Mouse (Mus musculus): ENCODE measurements at regions not wholly inside any gene's neighbourhood (a gene's known extent, or its start where the extent isn't known, plus 50 kb on each side); places are given as distances from the start of the nearest gene placed in this dataset.

DNA sequence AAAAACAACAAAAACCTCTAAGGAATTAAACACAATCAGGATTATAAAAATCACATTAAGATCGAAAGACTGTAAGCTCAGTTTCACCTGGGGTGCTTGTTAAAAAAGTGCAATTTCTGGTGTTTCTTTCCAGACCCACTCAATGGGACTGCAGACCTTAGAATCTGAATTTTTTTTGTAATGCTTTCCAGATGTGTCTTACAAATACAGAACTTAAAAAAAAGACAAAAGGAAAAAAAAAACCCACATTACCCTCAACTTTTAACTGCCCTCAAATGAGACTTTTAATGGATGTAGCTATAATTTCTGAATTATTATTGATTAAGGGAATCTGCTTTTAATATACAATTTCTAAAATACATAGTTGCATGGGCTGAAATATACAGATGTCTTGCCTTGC lies 401.2 kb upstream of the Frg1 start:
- H3K4me3 ChIP-seq (ENCODE audit: low read depth, low read length): no peak overlapping the region
- no peaks in the 10 kb centered on the region for H3K27me3 ChIP-seq (ENCODE audit: control insufficient read depth, insufficient read depth, low read length)
- no peaks in the 10 kb centered on the region for H3K9me3 ChIP-seq (replicated peaks; ENCODE audit: control insufficient read depth, low read length)
- H3K27ac ChIP-seq (ENCODE audit: low read depth, low read length): no peak overlapping the region
- H3K4me2 ChIP-seq: no peak overlapping the region
- H3K9ac ChIP-seq (ENCODE audit: low read depth, low read length): no peak overlapping the region
- H3K36me3 ChIP-seq (ENCODE audit: control insufficient read depth, insufficient read depth, low read length): no peaks in the 10 kb centered on the region
- H3K4me1 ChIP-seq (ENCODE audit: control insufficient read depth, insufficient read depth, low read length): no peaks in the 10 kb centered on the region
- ATAC-seq (replicated peaks; ENCODE audit: insufficient number of reproducible peaks, low FRiP score, low TSS enrichment): no peak
- 77% methylated on average over 1 of the region's 1 CpGs for WGBS (ENCODE audit: insufficient replicate concordance)

DNA sequence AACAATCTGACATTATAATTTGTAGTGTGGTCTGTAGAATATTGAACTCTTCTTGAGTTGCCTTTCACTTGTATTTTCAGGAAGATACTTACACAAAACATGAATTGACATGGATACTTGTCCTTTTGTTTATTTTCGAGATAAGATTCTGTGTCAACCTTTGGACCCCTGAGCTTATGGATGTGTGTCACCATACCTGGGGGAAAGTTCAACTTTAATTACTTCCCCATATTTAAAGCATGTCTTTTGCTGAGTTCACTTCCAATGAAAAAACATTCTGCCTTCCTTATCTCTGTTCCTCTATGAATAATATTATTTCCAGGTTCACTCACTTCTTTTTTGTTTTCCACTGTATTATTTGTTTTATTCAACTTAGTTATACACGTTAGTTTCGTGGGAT lies 398.4 kb upstream of the Frg1 start:
- no peak overlapping the region for H3K4me3 ChIP-seq (ENCODE audit: low read depth, low read length)
- H3K4me2 ChIP-seq: no peak overlapping the region
- ATAC-seq (replicated peaks; ENCODE audit: insufficient number of reproducible peaks, low FRiP score, low TSS enrichment): no peak
- no peaks in the 10 kb centered on the region for H3K27me3 ChIP-seq (ENCODE audit: control insufficient read depth, insufficient read depth, low read length)
- no peaks in the 10 kb centered on the region for H3K4me1 ChIP-seq (ENCODE audit: control insufficient read depth, insufficient read depth, low read length)
- H3K27ac ChIP-seq (ENCODE audit: low read depth, low read length): no peak overlapping the region
- no peak overlapping the region for H3K9ac ChIP-seq (ENCODE audit: low read depth, low read length)
- 78% methylated on average over 3 of the region's 3 CpGs for WGBS (ENCODE audit: insufficient replicate concordance)
- H3K9me3 ChIP-seq (replicated peaks; ENCODE audit: control insufficient read depth, low read length): no peaks in the 10 kb centered on the region
- H3K36me3 ChIP-seq (ENCODE audit: control insufficient read depth, insufficient read depth, low read length): no peaks in the 10 kb centered on the region

DNA sequence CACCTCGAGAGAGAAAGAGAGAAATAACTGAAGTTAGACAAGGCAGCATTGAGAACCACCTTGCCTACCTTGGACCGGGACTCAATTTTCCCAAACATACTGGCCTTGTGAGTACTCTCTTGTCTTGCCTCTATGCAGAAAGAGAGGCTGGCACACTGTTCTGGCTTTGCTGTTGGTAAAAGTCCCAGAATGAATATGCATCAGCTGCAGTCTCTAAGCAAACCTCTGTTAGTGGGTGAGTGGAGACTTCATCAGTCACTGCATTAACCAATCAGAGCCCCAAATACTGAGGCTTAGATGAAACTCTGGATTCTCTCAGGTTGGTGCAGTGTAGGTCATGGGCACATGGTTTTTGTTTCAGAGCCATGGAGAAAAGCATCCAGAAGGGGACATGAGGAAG lies 378.8 kb upstream of the Frg1 start:
- Histone ChIP-seq H3K4me3 (ENCODE audit: low read depth, low read length) (no peak overlapping the region), H3K27ac (ENCODE audit: low read depth, low read length) (no peak overlapping the region), H3K9ac (ENCODE audit: low read depth, low read length) (no peak overlapping the region), H3K4me2 (no peak overlapping the region), H3K27me3 (ENCODE audit: control insufficient read depth, insufficient read depth, low read length) (no peaks in the 10 kb centered on the region), H3K9me3 (replicated peaks; ENCODE audit: control insufficient read depth, low read length) (no peaks in the 10 kb centered on the region), H3K4me1 (ENCODE audit: control insufficient read depth, insufficient read depth, low read length) (no peaks in the 10 kb centered on the region), H3K36me3 (ENCODE audit: control insufficient read depth, insufficient read depth, low read length) (no peaks in the 10 kb centered on the region)
- WGBS (ENCODE audit: insufficient replicate concordance): 66% methylated on average over 2 of the region's 2 CpGs
- no peak for ATAC-seq (replicated peaks; ENCODE audit: insufficient number of reproducible peaks, low FRiP score, low TSS enrichment)

DNA sequence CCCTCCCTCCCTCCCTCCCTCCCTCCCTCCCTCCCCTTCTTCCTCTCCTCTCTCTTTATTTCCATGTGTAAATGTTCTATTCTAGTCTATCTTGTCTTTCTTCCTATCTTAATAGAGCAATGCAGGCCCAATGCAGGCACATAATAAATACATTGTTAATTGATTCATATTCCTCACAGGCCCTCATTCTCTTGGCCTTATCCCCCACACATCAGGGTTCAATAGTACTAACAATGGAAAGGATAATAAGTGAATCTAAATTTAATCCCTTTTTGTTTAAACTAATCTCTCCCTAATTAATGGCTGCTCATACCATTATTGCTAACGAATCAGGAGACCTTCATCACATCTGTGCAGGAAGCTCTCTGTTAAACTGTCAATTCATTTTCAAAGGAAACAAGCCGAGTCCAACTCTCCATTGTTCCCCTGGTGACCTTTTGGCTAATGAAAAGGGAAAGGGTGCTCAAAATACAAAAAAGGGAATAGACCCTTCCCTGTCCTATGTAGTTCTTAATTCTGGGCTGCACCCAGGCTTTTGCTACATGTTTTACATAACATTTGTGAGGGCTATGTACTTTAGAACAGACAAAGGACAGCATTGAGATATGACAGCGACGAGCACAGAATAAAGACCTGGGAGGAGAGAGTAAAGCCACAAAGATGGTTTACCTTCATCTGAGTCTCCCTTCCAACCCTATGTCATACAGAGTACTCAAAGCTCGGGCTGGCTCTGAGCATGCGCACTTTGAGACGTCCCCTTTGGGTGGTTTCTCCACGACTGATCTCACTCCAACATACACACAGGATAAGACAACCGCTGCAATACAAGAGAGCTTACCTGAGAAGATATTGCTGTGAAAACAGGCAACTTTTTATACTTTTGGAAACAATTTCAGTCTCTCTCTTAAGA lies 370.3 kb upstream of the Frg1 start:
- 76% methylated on average over 9 of the region's 9 CpGs for WGBS (ENCODE audit: insufficient replicate concordance)
- Histone ChIP-seq H3K27me3 (ENCODE audit: control insufficient read depth, insufficient read depth, low read length) (no peaks in the 10 kb centered on the region), H3K4me1 (ENCODE audit: control insufficient read depth, insufficient read depth, low read length) (no peaks in the 10 kb centered on the region), H3K36me3 (ENCODE audit: control insufficient read depth, insufficient read depth, low read length) (no peaks in the 10 kb centered on the region), H3K9ac (ENCODE audit: low read depth, low read length) (no peak overlapping the region), H3K4me3 (ENCODE audit: low read depth, low read length) (no peak overlapping the region), H3K9me3 (replicated peaks; ENCODE audit: control insufficient read depth, low read length) (no peaks in the 10 kb centered on the region), H3K4me2 (no peak overlapping the region), H3K27ac (ENCODE audit: low read depth, low read length) (no peak overlapping the region)
- ATAC-seq (replicated peaks; ENCODE audit: insufficient number of reproducible peaks, low FRiP score, low TSS enrichment): no peak

DNA sequence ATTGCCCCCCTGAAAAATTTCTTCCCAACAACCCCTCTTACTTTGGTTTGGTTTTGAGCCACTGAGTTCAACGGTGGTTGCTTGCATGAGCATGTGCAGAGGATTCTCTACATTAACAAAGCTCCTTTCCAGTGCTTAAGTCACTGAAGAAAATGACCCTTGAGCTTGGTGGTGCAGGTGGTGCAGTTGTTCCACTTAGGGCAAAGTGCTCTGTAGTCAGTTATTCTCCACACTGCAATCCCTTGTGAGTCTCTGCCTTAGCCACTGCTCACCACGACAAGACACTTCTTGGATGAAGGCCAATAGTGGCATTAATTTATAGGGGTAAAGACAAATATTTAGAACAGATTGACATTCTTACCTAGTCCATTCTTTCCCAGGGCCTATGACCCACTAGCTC lies 369.1 kb upstream of the Frg1 start:
- no peak for ATAC-seq (replicated peaks; ENCODE audit: insufficient number of reproducible peaks, low FRiP score, low TSS enrichment)
- no peak overlapping the region for H3K27ac ChIP-seq (ENCODE audit: low read depth, low read length)
- no peak overlapping the region for H3K4me3 ChIP-seq (ENCODE audit: low read depth, low read length)
- no peaks in the 10 kb centered on the region for H3K4me1 ChIP-seq (ENCODE audit: control insufficient read depth, insufficient read depth, low read length)
- no peaks in the 10 kb centered on the region for H3K9me3 ChIP-seq (replicated peaks; ENCODE audit: control insufficient read depth, low read length)
- no peaks in the 10 kb centered on the region for H3K27me3 ChIP-seq (ENCODE audit: control insufficient read depth, insufficient read depth, low read length)
- no peaks in the 10 kb centered on the region for H3K36me3 ChIP-seq (ENCODE audit: control insufficient read depth, insufficient read depth, low read length)
- H3K4me2 ChIP-seq: no peak overlapping the region
- no peak overlapping the region for H3K9ac ChIP-seq (ENCODE audit: low read depth, low read length)
- 73% methylated on average over 2 of the region's 2 CpGs for WGBS (ENCODE audit: insufficient replicate concordance)

DNA sequence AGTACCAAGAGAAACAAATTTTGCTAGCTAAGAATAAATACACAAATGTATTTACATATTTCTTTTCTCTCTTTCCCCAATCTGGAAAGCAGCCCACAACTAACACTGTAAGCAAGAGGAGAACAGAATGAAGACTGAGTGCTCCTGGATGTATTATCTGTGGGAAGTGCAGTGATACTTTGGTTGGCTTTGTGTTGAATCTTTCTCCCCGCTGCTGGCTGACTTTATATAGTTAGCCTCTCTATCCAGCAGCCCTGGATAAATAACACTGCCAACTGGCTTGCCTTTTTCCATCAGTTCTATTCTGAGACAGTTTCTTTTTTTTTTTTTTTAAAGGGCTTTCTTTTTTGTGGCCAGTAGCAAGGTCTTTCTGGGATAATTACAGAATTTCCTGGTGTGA lies 366.0 kb upstream of the Frg1 start:
- no peaks in the 10 kb centered on the region for H3K27me3 ChIP-seq (ENCODE audit: control insufficient read depth, insufficient read depth, low read length)
- 71% methylated on average over 1 of the region's 1 CpGs for WGBS (ENCODE audit: insufficient replicate concordance)
- ATAC-seq (replicated peaks; ENCODE audit: insufficient number of reproducible peaks, low FRiP score, low TSS enrichment): no peak
- no peaks in the 10 kb centered on the region for H3K9me3 ChIP-seq (replicated peaks; ENCODE audit: control insufficient read depth, low read length)
- no peaks in the 10 kb centered on the region for H3K4me1 ChIP-seq (ENCODE audit: control insufficient read depth, insufficient read depth, low read length)
- no peak overlapping the region for H3K4me2 ChIP-seq
- no peak overlapping the region for H3K27ac ChIP-seq (ENCODE audit: low read depth, low read length)
- no peak overlapping the region for H3K4me3 ChIP-seq (ENCODE audit: low read depth, low read length)
- no peaks in the 10 kb centered on the region for H3K36me3 ChIP-seq (ENCODE audit: control insufficient read depth, insufficient read depth, low read length)
- H3K9ac ChIP-seq (ENCODE audit: low read depth, low read length): no peak overlapping the region

DNA sequence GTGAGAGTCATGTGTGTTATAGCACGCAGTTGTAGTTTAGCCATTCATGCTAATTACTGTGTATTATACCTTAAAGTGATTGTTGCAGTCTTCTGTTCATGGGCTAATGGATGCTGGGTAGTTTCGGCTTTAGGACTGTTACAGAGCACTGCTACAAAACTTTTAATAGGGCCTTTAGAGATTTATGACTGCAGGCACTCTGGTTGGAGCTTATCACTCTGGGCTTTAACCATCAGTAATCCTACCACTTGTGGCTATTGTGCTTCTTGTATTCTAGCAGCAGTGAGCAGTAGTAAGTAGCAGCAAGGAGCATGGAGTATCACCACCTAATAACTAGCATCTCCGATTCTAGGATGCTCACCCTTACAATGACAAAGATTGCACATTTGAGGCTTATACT lies 362.6 kb upstream of the Frg1 start:
- H3K4me3 ChIP-seq (ENCODE audit: low read depth, low read length): no peak overlapping the region
- no peaks in the 10 kb centered on the region for H3K36me3 ChIP-seq (ENCODE audit: control insufficient read depth, insufficient read depth, low read length)
- H3K4me1 ChIP-seq (ENCODE audit: control insufficient read depth, insufficient read depth, low read length): no peaks in the 10 kb centered on the region
- no peak overlapping the region for H3K9ac ChIP-seq (ENCODE audit: low read depth, low read length)
- H3K4me2 ChIP-seq: no peak overlapping the region
- H3K9me3 ChIP-seq (replicated peaks; ENCODE audit: control insufficient read depth, low read length): no peaks in the 10 kb centered on the region
- no peaks in the 10 kb centered on the region for H3K27me3 ChIP-seq (ENCODE audit: control insufficient read depth, insufficient read depth, low read length)
- H3K27ac ChIP-seq (ENCODE audit: low read depth, low read length): no peak overlapping the region
- ATAC-seq (replicated peaks; ENCODE audit: insufficient number of reproducible peaks, low FRiP score, low TSS enrichment): no peak
- 87% methylated on average over 3 of the region's 3 CpGs for WGBS (ENCODE audit: insufficient replicate concordance)

DNA sequence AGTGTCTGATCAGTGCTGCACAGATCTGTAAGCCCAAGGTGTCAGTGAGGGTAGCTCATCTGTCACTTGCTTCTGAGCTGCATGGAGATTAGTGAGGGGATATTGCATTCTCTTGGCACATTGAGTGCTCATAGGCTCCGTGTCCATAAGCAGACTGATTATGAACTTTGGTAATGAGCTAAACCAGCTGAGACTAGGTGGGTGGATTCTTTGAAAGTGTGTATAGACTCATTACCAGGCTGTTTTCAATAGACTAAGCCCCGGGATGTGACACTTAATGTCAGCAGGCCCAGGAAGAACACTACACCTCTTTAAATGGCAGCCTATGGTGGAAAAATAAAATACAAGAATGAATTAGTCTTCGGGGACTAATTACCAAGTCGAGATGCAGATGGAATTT lies 354.9 kb upstream of the Frg1 start:
- Histone ChIP-seq H3K9me3 (replicated peaks; ENCODE audit: control insufficient read depth, low read length) (no peaks in the 10 kb centered on the region), H3K9ac (ENCODE audit: low read depth, low read length) (no peak overlapping the region), H3K4me2 (no peak overlapping the region), H3K4me3 (ENCODE audit: low read depth, low read length) (no peak overlapping the region), H3K4me1 (ENCODE audit: control insufficient read depth, insufficient read depth, low read length) (no peaks in the 10 kb centered on the region), H3K27me3 (ENCODE audit: control insufficient read depth, insufficient read depth, low read length) (no peaks in the 10 kb centered on the region), H3K36me3 (ENCODE audit: control insufficient read depth, insufficient read depth, low read length) (no peaks in the 10 kb centered on the region), H3K27ac (ENCODE audit: low read depth, low read length) (no peak overlapping the region)
- ATAC-seq (replicated peaks; ENCODE audit: insufficient number of reproducible peaks, low FRiP score, low TSS enrichment): no peak
- 75% methylated on average over 4 of the region's 4 CpGs for WGBS (ENCODE audit: insufficient replicate concordance)

DNA sequence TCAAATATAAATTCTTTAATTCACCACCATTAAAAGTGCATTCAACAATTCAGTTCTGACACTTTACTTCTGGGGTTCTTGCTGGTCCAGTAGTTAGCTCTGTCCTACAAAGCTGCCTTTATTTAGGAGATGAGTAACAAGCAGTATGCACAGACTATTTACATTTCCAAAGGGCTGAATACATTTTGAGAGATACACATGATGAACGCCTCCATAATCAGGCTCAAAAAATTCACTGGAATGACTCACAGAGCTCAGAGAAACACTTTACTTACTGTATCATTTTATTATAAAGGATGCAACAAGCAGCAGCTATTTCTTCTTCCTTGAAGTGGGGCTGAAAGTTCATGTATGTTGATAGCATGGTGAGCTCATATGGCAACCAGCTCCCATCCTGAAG lies 336.6 kb upstream of the Frg1 start:
- no peak overlapping the region for H3K4me3 ChIP-seq (ENCODE audit: low read depth, low read length)
- no peak overlapping the region for H3K27ac ChIP-seq (ENCODE audit: low read depth, low read length)
- WGBS (ENCODE audit: insufficient replicate concordance): 77% methylated on average over 1 of the region's 1 CpGs
- H3K4me1 ChIP-seq (ENCODE audit: control insufficient read depth, insufficient read depth, low read length): no peaks in the 10 kb centered on the region
- ATAC-seq (replicated peaks; ENCODE audit: insufficient number of reproducible peaks, low FRiP score, low TSS enrichment): no peak
- H3K36me3 ChIP-seq (ENCODE audit: control insufficient read depth, insufficient read depth, low read length): no peaks in the 10 kb centered on the region
- H3K9ac ChIP-seq (ENCODE audit: low read depth, low read length): no peak overlapping the region
- no peaks in the 10 kb centered on the region for H3K27me3 ChIP-seq (ENCODE audit: control insufficient read depth, insufficient read depth, low read length)
- H3K4me2 ChIP-seq: no peak overlapping the region
- H3K9me3 ChIP-seq (replicated peaks; ENCODE audit: control insufficient read depth, low read length): no peaks in the 10 kb centered on the region
